Mouse (Mus musculus) gonadal fat pad, adult 2 months (tissue): ENCODE data around the gene Rsf1. TPM values are rescaled to one million over a fixed set of nuclear protein-coding genes. Genes with fewer than 3 reads are reported as not detected.

Experiments
- DNase-seq: peaks from one replicate; pipeline ENCODE4 v3.0.0-alpha.2; 2012; ENCODE audit warnings: low read depth
- polyA plus RNA-seq: library from polyadenylated mRNA; depleted of rRNA; stranded (reverse); fragments of >200 nt; gene quantifications from 2 replicates; pipeline ENCODE4 v1.2.3, GENCODE M21; 2012; rRNA removed

Rsf1 gene
- polyA plus RNA-seq: 2.2 and 3.1 TPM in 2 replicates

- DNase-seq: peak; percentile 75
Observed at GRCm38 (mm10) chr7:97579067-97579975, at the start of gene Rsf1, which contains the start of gene Aamdc. Gene Rsf1, plus strand, starts transcription at chr7:97579889. Gene Aamdc, minus strand, starts transcription at chr7:97579497.

- no peak for DNase-seq
Observed at GRCm38 (mm10) chr7:97535531-97535930, 44.2 kb upstream of the Rsf1 start.

GRCm38 (mm10) chr7:97536571-97536970 lies 43.1 kb upstream of the Rsf1 start:
- DNase-seq: no peak

DNA sequence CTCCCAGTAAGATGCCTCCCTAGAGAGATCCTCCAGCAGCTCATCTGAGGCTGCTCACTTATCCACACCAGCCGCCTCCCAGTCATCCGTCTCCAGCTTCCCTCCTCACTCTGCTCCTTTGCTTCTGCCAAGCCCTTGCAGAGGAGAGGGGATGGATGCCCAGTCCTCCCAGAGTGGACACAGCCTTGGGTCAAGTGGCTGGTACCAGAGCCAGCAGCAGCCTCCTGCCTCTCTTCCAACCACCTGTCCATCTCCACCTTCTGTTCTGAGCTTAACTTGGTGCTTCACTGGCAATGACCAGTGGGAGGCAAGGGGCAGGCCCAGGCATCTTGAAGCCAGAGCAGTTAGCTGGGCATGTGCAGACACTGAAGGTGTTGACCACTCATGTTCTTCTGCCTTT lies 33.2 kb upstream of the Rsf1 start:
- no peak for DNase-seq

- DNase-seq: no peak
Observed at GRCm38 (mm10) chr7:97549301-97549700, 30.4 kb upstream of the Rsf1 start.

DNA sequence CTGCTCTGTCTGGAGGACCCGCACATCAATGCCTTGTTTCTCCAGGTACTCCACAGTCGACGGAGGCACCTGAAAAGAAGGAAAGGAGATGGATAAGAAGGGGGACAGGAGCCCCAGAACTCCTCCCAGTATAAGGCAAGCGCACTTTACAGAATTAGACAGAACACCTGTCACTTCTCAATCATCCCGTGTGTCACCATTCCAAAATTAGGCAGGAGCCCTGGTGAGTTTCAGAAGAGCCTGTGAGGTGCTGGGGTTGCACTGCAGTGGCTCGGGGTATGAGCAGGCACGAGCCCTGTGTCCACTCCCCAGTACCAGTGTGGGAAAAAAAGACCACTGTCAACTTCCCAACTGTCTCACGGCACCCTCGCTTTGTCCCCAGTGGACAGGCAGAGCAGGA lies 29.0 kb upstream of the Rsf1 start:
- no peak for DNase-seq

- no peak for DNase-seq
Observed at GRCm38 (mm10) chr7:97563576-97563975, 16.1 kb upstream of the Rsf1 start.

- no peak for DNase-seq
Observed at GRCm38 (mm10) chr7:97569372-97569771, 10.3 kb upstream of the Rsf1 start.

DNA sequence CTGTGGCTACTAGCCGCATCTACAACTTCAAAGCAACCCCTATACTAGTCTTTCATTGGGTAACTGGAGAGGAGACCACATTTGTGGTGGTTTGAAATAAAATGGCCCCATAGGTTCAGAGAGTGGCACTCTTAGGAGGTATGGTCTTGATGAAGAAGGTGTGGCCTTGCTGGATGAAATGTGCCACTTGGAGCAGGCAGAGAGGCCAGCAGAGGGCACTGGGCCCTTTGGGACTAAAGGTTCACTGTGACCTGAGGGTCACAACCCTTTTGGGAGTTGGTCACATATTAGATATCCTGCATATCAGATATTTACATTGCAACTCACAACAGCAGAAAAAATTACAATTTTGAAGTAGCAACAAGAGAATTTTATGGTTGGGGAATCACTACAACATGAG lies 9.3 kb upstream of the Rsf1 start:
- no peak for DNase-seq

- no peak for DNase-seq
Observed at GRCm38 (mm10) chr7:97578361-97579066, 1.2 kb upstream of the Rsf1 start.

GRCm38 (mm10) chr7:97579976-97580842 lies 520 bp downstream of the Rsf1 start:
- no peak for DNase-seq

- peak; percentile 49 for DNase-seq
Observed at GRCm38 (mm10) chr7:97580843-97581214, 1.1 kb downstream of the Rsf1 start.

DNA sequence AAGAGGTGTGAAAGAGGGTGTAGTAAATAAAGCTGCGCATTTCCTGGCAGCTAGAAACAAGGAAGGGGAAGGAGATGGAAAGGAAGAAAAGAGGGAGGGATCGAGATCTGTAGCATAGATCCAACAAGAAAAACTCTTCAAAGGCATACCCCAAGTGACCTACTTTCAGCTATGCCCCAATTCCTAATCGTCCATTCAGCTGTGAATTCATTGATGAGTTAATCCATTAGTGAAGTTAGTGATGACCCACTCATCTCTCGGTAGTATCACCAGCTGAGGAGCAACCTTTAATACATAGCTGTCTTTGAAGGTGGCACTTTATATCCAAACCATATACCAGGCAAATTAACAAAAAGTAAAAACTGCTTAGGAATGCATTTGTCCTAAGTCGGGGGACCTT lies 8.8 kb downstream of the Rsf1 start:
- DNase-seq: no peak

- no peak for DNase-seq
Observed at GRCm38 (mm10) chr7:97590488-97590887, 10.8 kb downstream of the Rsf1 start.

DNA sequence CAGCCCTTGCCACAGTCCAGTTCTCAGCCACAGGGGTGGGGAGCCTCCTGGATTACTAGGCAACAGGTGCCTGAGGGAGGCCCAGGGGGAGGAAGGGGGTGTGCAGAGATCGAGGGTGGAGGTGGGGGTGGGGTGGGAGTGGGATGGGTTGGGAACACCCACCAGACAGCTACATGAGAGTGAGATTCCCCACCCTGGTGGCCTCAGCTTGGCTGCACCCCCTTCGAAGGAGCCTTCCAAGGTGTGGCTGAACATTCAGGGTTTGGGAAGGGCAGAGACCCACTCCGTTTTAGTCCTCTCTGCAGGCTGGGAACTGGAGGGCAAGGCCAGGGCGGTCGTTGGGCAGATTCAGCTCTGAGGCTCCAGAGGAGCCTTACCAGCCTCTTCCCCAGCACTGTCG lies 11.6 kb downstream of the Rsf1 start:
- DNase-seq: no peak

DNA sequence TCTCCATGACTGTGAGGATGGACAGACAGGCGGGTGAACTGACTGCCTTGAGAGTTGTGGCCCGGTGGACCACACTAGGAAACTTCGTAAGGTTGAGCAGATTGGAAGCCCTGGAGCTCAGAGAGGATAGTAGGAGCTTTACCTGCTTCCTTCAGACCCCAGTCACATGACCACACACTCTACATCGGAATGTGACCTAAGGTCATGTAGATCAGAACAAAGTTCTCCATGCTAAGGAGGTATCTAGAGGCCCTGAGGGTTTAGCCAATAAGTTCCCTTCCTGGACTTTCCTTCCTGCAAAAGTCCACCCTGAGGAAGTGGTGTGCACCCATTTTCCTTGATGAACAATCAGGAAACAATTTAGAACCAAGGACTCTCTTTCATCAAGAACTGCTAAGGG lies 12.7 kb downstream of the Rsf1 start:
- DNase-seq: no peak

- no peak for DNase-seq
Observed at GRCm38 (mm10) chr7:97593535-97593934, 13.8 kb downstream of the Rsf1 start.

- no peak for DNase-seq
Observed at GRCm38 (mm10) chr7:97598548-97598947, 18.9 kb downstream of the Rsf1 start.

DNA sequence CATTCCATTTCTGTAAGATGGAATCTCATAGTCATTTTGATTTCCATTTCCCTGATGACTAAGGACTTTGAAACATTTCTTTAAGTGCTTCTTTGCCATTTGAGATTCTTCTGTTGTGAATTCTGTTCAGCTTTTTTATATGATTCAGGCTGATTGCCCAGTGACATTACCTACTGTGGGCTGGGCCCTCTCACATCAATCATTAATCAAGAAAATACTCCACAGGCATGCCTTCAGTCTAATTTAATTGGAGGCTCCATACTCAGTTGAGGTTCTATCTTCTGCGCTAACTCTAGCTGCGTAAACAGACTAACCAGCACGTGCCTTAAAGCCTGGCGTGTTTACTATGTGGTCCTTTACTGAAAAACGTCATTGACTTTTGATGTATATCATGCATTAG lies 41.7 kb downstream of the Rsf1 start:
- no peak for DNase-seq

DNA sequence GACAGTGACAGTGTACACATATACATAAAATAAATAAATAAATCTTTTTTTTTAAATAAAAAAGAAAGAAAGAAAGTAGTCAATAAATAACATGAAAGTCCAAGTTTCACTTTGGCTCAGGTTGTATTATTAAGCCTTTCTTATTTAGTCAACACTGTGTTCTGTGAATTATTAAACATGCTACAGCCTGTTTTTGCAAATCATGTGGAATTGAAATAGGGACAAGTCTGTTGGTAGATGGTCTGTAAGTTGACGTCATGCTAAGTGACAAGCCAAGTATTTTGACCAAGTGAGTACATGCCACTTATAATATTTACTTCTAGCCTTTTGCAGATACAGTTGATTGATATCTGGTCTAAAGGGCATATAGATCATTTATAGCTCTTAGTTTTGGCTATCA lies 43.0 kb downstream of the Rsf1 start:
- DNase-seq: no peak

DNA sequence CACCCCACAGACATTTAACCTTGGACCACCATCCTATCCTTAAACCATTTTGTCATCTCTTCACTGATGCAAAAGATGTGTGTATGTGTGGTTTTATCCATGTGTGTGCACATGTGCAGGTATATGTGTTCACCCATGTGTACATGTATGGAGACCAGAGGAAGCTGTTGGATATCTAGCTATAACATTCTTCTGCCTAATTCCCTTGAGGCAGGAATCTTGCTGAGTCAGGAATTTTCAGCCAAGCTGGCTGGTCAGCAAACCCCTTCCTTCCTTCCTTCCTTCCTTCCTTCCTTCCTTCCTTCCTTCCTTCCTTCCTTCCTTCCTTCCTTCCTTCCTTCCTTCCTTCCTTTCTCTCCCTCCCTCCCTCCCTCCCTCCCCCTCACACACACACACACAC lies 43.7 kb downstream of the Rsf1 start:
- DNase-seq: no peak

DNA sequence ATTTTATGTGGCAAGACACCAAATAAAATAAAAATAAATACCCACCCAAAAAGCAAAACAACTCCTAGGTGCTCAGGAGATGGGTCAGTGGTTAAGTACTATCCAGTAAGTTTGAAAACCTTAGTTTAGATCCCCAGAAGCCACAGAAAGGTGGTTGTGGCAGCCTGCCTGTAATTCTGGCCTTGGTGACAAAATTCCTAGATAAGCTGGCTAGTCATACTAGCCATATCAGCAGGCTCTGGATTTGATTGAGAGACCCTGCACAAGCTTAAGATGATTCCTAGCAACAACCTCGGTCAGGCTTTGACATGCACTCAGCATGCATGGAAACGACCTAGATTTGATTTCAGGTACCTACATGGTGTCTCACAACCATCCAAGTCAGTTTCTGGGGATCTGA lies 49.7 kb downstream of the Rsf1 start:
- no peak for DNase-seq
